Mouse (Mus musculus) embryonic facial prominence, embryonic 11.5 days (tissue): ENCODE results near the gene Mylk. TPM values are rescaled to one million over a fixed set of nuclear protein-coding genes. Genes with fewer than 3 reads are reported as not detected.

Experiments used
- ATAC-seq: fragments of 200-750 bp; cut with Nextera tagmentation; replicated peaks from 2 replicates; pipeline ENCODE4 v1.8.0; 2017; ENCODE audit warnings: low read depth; ENCODE audit not compliant: insufficient number of reproducible peaks, low FRiP score, low TSS enrichment
- DNase-seq: peaks from one replicate; pipeline ENCODE4 v3.0.0-alpha.2; 2015; ENCODE audit warnings: low spot score
- H3K27ac ChIP-seq: fragments of 300-500 bp; sonication (generic); replicated peaks from 2 replicates; pipeline ENCODE4 v1.5.1; 2014; ENCODE audit warnings: mild to moderate bottlenecking, low read depth, low read length, control low read depth
- H3K27me3 ChIP-seq: fragments of 300-500 bp; sonication (generic); 2 replicates; pipeline ENCODE4 v1.6.1; 2014; ENCODE audit warnings: mild to moderate bottlenecking, low read length, moderate library complexity, mixed read lengths; ENCODE audit not compliant: control insufficient read depth, insufficient read depth
- H3K36me3 ChIP-seq: fragments of 300-500 bp; sonication (generic); replicated peaks from 2 replicates; pipeline ENCODE4 v1.6.1; 2014; ENCODE audit warnings: low read depth, mild to moderate bottlenecking, low read length, moderate library complexity, mixed read lengths; ENCODE audit not compliant: control insufficient read depth, insufficient read depth
- H3K4me1 ChIP-seq: fragments of 300-500 bp; sonication (generic); 2 replicates; pipeline ENCODE4 v1.6.1; 2014; ENCODE audit warnings: low read length, mixed read lengths; ENCODE audit not compliant: control insufficient read depth, insufficient read depth
- H3K4me2 ChIP-seq: fragments of 300-500 bp; sonication (generic); 2 replicates; pipeline ENCODE4 v1.6.1; 2014; ENCODE audit warnings: low read depth, mild to moderate bottlenecking, control low read depth, low read length, moderate library complexity
- H3K4me3 ChIP-seq: fragments of 300-500 bp; sonication (generic); 2 replicates; pipeline ENCODE4 v1.5.1; 2014; ENCODE audit warnings: low read depth, low read length, control low read depth
- H3K9ac ChIP-seq: fragments of 300-500 bp; sonication (generic); replicated peaks from 2 replicates; pipeline ENCODE4 v1.6.1; 2014; ENCODE audit warnings: mild to moderate bottlenecking, control low read depth, low read length
- H3K9me3 ChIP-seq: fragments of 300-500 bp; sonication (generic); replicated peaks from 2 replicates; pipeline ENCODE4 v1.6.1; 2016; ENCODE audit warnings: mild to moderate bottlenecking, low read length, inconsistent platforms, mixed read lengths; ENCODE audit not compliant: control insufficient read depth
- WGBS: fragments of 180-500 bp; shearing (Covaris S2); extraction: QIAGEN DNeasy Blood & Tissue Kit; methylation state at CpG from one replicate; pipeline ENCODE4 v1.1.7; 2014; 5-methylcytosine and 5-hydroxymethylcytosine counted together
- polyA plus RNA-seq: library from polyadenylated mRNA; unstranded; fragments of >200 nt; fragmentation: Nextera tagmentation; extraction: Ambion mirVana; gene quantifications from 2 replicates; pipeline ENCODE4 v1.2.1, GENCODE M21; 2014

The Mylk gene
- polyA plus RNA-seq, 1 experiment from 2014 or later: 5.8 TPM

DNA sequence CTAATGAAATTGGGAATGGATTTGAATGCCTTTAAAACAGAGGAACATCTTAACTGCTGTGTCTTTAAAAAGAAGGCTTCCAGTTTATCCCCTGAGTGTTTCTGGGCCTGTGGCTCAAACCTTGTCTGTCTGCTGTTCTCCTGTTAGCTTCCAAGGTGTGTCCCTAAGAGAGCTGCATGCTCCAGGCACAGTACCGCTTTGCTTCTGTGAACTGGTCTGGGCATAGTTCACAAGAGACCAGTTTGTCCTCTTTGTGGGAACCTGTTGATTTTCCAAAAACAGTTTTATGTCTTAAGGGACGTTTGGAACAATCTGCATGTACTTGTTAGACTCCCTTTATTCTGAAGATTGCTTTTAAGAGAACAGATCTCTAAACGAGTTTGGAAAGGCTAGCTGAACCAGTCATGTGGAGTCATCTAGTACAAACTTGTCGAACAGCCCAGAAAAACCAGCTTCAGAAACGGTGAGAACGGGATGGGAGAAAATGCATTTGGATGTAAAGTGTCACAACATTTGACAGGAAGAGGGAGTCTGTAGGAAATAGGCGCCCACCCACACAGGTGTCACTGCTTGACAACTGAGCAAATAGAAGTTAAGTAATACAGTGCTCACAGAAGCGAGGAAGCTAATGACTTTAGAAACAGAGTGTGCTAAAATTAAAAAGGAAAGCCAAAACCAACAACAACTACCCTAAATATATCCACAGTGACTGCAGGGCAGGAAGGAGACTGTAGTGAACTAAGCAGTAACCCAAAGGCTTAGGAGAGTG, 289.0 kb downstream of the Mylk start:
- no peak overlapping the region for H3K9ac ChIP-seq
- no peak overlapping the region for H3K4me2 ChIP-seq
- H3K27me3 ChIP-seq: no peaks in the 10 kb centered on the region
- no peaks in the 10 kb centered on the region for H3K9me3 ChIP-seq
- ATAC-seq (no peak), DNase-seq (no peak)
- no peaks in the 10 kb centered on the region; the same call in none of the 2 replicates for H3K4me1 ChIP-seq
- H3K27ac ChIP-seq: no peak overlapping the region
- no peak overlapping the region for H3K4me3 ChIP-seq
- 73% methylated on average over 8 of the region's 8 CpGs for WGBS
- no peaks in the 10 kb centered on the region for H3K36me3 ChIP-seq

DNA sequence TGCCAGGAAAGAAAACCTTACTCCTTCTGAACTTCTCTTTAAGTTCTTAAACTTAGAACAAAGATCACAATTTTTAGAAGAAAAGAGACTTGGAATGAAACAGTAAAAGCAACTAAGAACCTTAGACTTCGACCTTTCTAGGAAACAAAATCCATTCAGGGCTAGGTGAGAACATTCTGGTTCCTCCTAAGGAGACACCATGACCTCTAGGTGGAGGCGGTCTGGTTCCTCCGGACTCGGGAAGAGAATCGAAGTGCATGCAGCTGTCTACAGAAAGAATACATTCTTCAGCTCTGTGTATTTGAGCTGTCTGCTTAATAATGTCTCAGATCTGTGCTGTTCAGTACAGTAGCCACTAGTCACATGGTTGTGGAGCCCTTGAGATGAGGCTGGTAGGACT, 290.0 kb downstream of the Mylk start:
- Histone ChIP-seq H3K4me1 (no peaks in the 10 kb centered on the region; the same call in none of the 2 replicates), H3K36me3 (no peaks in the 10 kb centered on the region), H3K9ac (no peak overlapping the region), H3K9me3 (no peaks in the 10 kb centered on the region), H3K4me2 (no peak overlapping the region), H3K27me3 (no peaks in the 10 kb centered on the region), H3K27ac (no peak overlapping the region), H3K4me3 (no peak overlapping the region)
- ATAC-seq (no peak), DNase-seq (no peak)
- WGBS: 93% methylated on average over 5 of the region's 5 CpGs

DNA sequence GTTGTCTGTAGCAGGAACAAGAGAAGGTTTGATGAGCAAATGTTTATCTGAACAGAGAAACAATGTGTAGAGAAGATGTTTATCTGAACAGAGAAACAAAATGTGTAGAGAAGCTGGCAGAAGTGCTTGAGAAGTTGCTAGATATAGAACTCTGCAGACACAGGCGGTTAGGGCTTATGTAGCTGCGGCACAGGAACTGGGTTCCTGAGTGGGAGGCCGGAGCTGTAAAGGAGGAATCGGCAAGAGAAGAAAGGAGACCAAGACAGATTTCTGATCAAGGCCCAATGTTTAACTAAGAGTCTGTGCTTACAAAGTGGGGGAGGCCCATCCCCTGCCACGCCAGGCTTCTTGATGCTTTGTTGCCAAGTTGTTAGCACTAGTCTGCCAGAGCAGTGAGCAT, 291.7 kb downstream of the Mylk start:
- Histone ChIP-seq H3K27me3 (no peaks in the 10 kb centered on the region), H3K9ac (no peak overlapping the region), H3K4me1 (no peaks in the 10 kb centered on the region; the same call in none of the 2 replicates), H3K4me3 (no peak overlapping the region), H3K4me2 (no peak overlapping the region), H3K9me3 (no peaks in the 10 kb centered on the region), H3K36me3 (no peaks in the 10 kb centered on the region), H3K27ac (no peak overlapping the region)
- DNase-seq: no peak
- no peak for ATAC-seq
- 95% methylated on average over 5 of the region's 5 CpGs for WGBS

DNA sequence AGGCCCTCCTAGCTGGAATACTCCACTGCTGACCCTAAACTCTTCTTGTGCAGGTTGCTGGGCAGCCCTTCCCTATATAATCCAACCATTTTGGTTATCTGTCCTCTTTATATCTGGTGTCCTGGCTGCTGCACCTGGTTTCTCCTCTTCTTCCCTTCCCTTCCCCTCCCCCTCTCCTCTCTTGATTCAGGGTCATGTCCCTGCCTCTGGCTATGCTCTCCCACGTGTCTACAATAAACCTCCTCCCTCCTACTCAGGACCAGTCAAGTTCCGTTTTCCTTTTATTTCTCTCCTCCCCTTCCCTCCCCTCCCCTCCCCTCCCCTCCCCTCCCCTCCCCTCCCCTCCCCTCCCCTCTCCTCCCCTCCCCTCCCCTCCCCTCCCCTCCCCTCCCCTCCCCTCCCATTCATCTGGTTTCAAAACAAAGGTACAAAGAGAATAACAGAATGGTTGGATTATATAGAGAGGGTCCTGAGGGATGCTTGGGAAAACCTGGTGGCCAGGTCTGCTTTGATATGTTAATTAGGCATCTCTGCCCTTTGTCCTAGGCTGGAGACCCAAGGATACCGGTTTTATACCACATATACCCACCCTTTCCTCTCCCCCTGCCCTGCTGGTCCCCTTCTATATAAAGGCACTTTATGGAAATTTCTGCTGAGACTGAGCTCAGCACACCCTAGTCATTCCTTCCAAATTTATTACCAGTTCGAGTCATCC, 293.5 kb downstream of the Mylk start:
- H3K27ac ChIP-seq: no peak overlapping the region
- DNase-seq: peak; percentile 51

DNA sequence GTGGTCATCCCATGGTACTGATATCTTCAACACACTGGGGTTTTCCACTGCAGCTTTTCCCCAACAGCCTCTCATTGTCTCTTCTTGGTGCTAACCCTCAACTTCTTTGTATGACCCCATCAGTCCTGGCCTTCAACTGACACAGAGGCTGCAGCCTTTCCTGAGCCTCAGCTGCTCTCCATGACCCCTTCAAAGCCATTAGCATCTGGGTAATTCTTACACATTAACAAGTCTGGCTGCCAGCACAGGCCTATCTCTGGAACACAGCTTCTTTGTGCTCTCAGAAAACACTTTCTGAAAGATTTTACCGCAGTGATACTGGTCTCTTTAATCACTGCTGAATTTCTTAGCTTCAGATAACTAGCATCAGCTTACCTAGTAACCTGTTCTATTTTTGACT, 295.1 kb downstream of the Mylk start:
- no peak overlapping the region for H3K27ac ChIP-seq
- no peak overlapping the region for H3K4me3 ChIP-seq
- DNase-seq (no peak), ATAC-seq (no peak)
- H3K9me3 ChIP-seq: no peaks in the 10 kb centered on the region
- H3K4me2 ChIP-seq: no peak overlapping the region
- H3K4me1 ChIP-seq: no peaks in the 10 kb centered on the region; the same call in none of the 2 replicates
- H3K9ac ChIP-seq: no peak overlapping the region
- H3K36me3 ChIP-seq: no peaks in the 10 kb centered on the region
- no peaks in the 10 kb centered on the region for H3K27me3 ChIP-seq
- 40% methylated on average over 1 of the region's 1 CpGs for WGBS

More for the DNA sequence above, 293.5 kb downstream of the Mylk start:
- H3K36me3 ChIP-seq: no peaks in the 10 kb centered on the region
- no peak overlapping the region for H3K9ac ChIP-seq
- 18% methylated on average over 4 of the region's 4 CpGs for WGBS
- no peaks in the 10 kb centered on the region for H3K9me3 ChIP-seq
- no peak for ATAC-seq
- no peak overlapping the region for H3K4me2 ChIP-seq
- H3K27me3 ChIP-seq: no peaks in the 10 kb centered on the region
- H3K4me3 ChIP-seq: no peak overlapping the region
- no peaks in the 10 kb centered on the region; the same call in none of the 2 replicates for H3K4me1 ChIP-seq

DNA sequence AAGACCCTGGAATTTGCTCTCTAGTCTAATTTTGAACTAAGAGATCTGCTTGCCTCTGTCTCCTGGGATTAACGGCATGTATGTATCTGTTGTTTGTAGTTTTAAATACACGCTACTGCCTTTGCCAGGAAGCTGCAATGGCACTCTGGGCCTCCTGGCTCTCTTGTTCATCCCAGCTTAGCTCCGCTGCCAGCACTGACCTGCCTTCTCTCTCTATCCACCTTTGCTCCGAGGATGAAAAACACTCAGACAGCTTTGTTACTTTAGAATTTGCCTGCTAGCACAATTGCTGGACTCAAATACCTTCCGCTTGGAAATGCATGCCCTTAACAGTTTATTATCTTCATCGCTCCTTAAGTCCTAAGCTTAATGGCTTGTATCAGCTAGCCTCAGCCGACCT, 296.0 kb downstream of the Mylk start:
- no peaks in the 10 kb centered on the region for H3K9me3 ChIP-seq
- H3K9ac ChIP-seq: no peak overlapping the region
- no peaks in the 10 kb centered on the region for H3K27me3 ChIP-seq
- H3K4me1 ChIP-seq: no peaks in the 10 kb centered on the region; the same call in none of the 2 replicates
- WGBS: 79% methylated on average over 7 of the region's 7 CpGs
- no peak overlapping the region for H3K27ac ChIP-seq
- no peak overlapping the region for H3K4me3 ChIP-seq
- ATAC-seq (no peak), DNase-seq (no peak)
- H3K36me3 ChIP-seq: no peaks in the 10 kb centered on the region
- H3K4me2 ChIP-seq: no peak overlapping the region

DNA sequence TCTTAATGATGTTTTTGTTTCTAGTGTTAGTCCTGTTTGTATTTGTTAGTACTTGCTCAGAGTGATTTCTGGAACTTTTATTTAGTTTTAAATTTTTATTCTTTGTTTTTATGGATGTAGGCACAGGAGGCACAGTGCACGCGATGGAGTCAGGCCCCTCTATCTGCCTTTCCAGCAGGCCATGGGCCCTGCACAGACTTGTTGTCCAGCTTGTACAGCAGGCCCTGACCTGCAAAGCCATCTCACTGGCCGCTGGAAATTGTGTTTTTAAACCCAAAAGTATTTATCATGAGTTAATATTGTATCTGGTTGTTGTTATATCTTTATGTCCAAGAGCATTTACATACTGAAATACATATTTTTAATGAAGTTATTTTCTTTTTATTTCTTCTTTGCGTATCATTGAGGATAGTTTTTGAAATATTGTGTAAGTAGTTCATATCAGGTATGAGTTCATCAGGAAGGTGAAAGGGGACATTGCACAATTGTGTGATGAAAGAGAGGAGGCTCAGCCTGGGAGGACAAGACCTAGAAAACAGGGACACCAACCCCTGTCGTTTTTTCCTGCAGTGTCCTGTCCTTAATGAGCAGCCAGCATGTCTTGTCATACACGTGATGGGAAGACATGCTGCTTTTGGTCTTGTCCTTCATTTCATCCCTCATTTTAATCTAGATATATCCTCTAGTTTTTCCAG, 301.2 kb downstream of the Mylk start:
- ATAC-seq (no peak), DNase-seq (no peak)
- no peak overlapping the region for H3K9ac ChIP-seq
- H3K36me3 ChIP-seq: no peaks in the 10 kb centered on the region
- no peak overlapping the region for H3K4me2 ChIP-seq
- H3K9me3 ChIP-seq: no peaks in the 10 kb centered on the region
- H3K27ac ChIP-seq: no peak overlapping the region
- 83% methylated on average over 6 of the region's 6 CpGs for WGBS
- H3K4me1 ChIP-seq: no peaks in the 10 kb centered on the region
- H3K27me3 ChIP-seq: no peaks in the 10 kb centered on the region
- no peak overlapping the region for H3K4me3 ChIP-seq
